Mouse (Mus musculus) ES-E14 (cell line): ENCODE data around the gene Ahdc1.
"Not testable (repeated sequence)": the region's sequence is repeated elsewhere in the genome, so short reads cannot be mapped to it uniquely, and the experiment has no call there.

Source experiments
- CHD2 ChIP-seq: IDR thresholded peaks from 2 replicates; pipeline ENCODE4 v1.6.1; 2014; ENCODE audit warnings: mild to moderate bottlenecking, low read depth, low read length, inconsistent platforms
- HCFC1 ChIP-seq: IDR thresholded peaks from 2 replicates; pipeline ENCODE4 v1.6.1; 2012; ENCODE audit warnings: low read length, inconsistent platforms, borderline replicate concordance; ENCODE audit not compliant: insufficient read depth
- MAFK ChIP-seq: IDR thresholded peaks from 2 replicates; pipeline ENCODE4 v1.6.1; 2014; ENCODE audit warnings: mild to moderate bottlenecking, low read depth, low read length, inconsistent platforms; ENCODE audit not compliant: insufficient read depth
- ZC3H11A ChIP-seq: IDR thresholded peaks from 2 replicates; pipeline ENCODE4 v1.6.1; 2012; ENCODE audit warnings: low read depth, mild to moderate bottlenecking, inconsistent platforms, low read length, borderline replicate concordance
- ZNF384 ChIP-seq: IDR thresholded peaks from 2 replicates; pipeline ENCODE4 v1.6.1; 2012; ENCODE audit warnings: low read depth, low read length, inconsistent platforms

GRCm38 (mm10) chr4:133005885-133006451 is 5.1 kb upstream of the Ahdc1 start:
- not testable (repeated sequence) for TF ChIP-seq ZC3H11A, CHD2, HCFC1, MAFK, ZNF384
